Mouse (Mus musculus) liver, embryonic 11.5 days (tissue): ENCODE data around the gene Trex2. TPM values are rescaled to one million over a fixed set of nuclear protein-coding genes. Genes with fewer than 3 reads are reported as not detected.

Source experiments
- ATAC-seq: fragments of 200-750 bp; cut with Nextera tagmentation; replicated peaks from 2 replicates; pipeline ENCODE4 v1.8.0; 2017; ENCODE audit warnings: moderate number of reproducible peaks, mild to moderate bottlenecking, moderate TSS enrichment, moderate library complexity; ENCODE audit not compliant: low FRiP score
- DNase-seq: peaks from one replicate; pipeline ENCODE4 v3.0.0-alpha.2; 2017; ENCODE audit warnings: low spot score
- H3K27ac ChIP-seq: fragments of 300-500 bp; sonication (generic); 2 replicates; pipeline ENCODE4 v1.5.1; 2014; ENCODE audit warnings: mild to moderate bottlenecking, low read depth, low read length, control low read depth
- H3K27me3 ChIP-seq: fragments of 300-500 bp; sonication (generic); replicated peaks from 2 replicates; pipeline ENCODE4 v1.6.1; 2014; ENCODE audit warnings: low read length, mixed read lengths; ENCODE audit not compliant: control insufficient read depth, insufficient read depth
- H3K36me3 ChIP-seq: fragments of 300-500 bp; sonication (generic); 2 replicates; pipeline ENCODE4 v1.6.1; 2014; ENCODE audit warnings: mild to moderate bottlenecking, low read length, moderate library complexity, mixed read lengths; ENCODE audit not compliant: control insufficient read depth, insufficient read depth
- H3K4me1 ChIP-seq: fragments of 300-500 bp; sonication (generic); replicated peaks from 2 replicates; pipeline ENCODE4 v1.6.1; 2014; ENCODE audit warnings: low read length, mixed read lengths; ENCODE audit not compliant: control insufficient read depth, insufficient read depth
- H3K4me2 ChIP-seq: fragments of 300-500 bp; sonication (generic); 2 replicates; pipeline ENCODE4 v1.6.1; 2014; ENCODE audit warnings: mild to moderate bottlenecking, control low read depth, moderate library complexity
- H3K4me3 ChIP-seq: fragments of 300-500 bp; sonication (generic); 2 replicates; pipeline ENCODE4 v1.5.1; 2014; ENCODE audit warnings: low read depth, low read length, control low read depth
- H3K9ac ChIP-seq: fragments of 300-500 bp; sonication (generic); 2 replicates; pipeline ENCODE4 v1.6.1; 2014; ENCODE audit warnings: low read depth, low read length, control low read depth
- H3K9me3 ChIP-seq: fragments of 300-500 bp; sonication (generic); 2 replicates; pipeline ENCODE4 v1.6.1; 2016; ENCODE audit warnings: low read length, inconsistent platforms, mixed read lengths; ENCODE audit not compliant: control insufficient read depth
- WGBS: fragments of 180-500 bp; shearing (Covaris S2); extraction: QIAGEN DNeasy Blood & Tissue Kit; methylation state at CpG from one replicate; pipeline ENCODE4 v1.1.7; 2014; 5-methylcytosine and 5-hydroxymethylcytosine counted together
- polyA plus RNA-seq: library from polyadenylated mRNA; unstranded; fragments of >200 nt; fragmentation: Nextera tagmentation; extraction: Ambion mirVana; gene quantifications from 2 replicates; pipeline ENCODE4 v1.2.1, GENCODE M21; 2014

The Trex2 gene
- not detected in 2 replicates for polyA plus RNA-seq

DNA sequence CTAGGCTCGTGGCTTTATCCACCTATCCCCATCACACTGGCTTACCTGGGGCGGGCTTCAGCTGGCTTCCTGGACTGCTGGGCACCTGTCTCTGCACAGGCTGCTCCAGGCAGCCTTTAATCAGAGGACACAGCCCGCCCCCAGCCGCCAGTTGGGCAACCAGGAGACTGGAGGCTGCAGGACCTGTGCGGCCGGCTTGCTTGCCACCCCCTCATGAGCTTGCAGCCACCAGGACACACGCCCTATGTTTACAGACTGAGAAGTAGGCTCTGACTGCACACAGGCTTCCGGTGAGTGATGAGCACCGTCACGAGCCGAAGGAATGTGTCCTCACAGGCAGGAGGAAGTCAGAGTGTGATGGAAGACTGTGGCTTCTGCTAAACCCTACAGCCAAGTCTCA, at the start of gene Trex2:
TSS of gene Trex2 (minus strand) at position 93 of the 400 bp plus-strand sequence.
- H3K4me2 ChIP-seq, result no peak within 1 kb of the TSS
- ATAC-seq (no peak), DNase-seq (no peak)
- peaks cover 10% of the 10 kb centered on the region for H3K27me3 ChIP-seq
- H3K4me1 ChIP-seq, result no peaks in the 10 kb centered on the region
- no peaks in the 10 kb centered on the region for H3K9me3 ChIP-seq
- H3K36me3 ChIP-seq, result no peaks in the 10 kb centered on the region; the same call in 1 of the 2 replicates
- no peak within 1 kb of the TSS for H3K9ac ChIP-seq
- 71% methylated on average over 11 of the region's 11 CpGs for whole genome bisulfite sequencing
- H3K27ac ChIP-seq, result no peak within 1 kb of the TSS
- H3K4me3 ChIP-seq, result no peak within 1 kb of the TSS

DNA sequence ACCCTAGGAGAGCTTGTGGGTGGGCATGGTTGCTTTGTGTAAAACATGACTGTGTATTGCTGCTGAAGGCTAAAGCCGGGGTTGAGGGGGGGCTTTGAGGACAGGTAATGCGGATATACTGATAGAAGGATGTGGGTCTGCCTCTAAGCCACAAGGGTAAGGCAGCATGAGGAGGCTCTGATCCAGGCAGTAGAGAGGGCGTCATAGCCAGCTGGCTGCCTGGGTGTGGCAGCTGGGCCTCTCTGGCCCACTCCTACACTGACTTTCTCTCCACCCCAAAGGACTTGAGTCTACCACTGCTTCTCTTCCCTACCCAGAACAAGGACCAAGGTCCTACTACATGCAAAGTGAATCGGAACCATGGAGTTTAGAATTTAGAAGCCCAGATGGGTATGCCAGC, 49.7 kb upstream of the Trex2 start:
- Histone ChIP-seq H3K4me1 (no peaks in the 10 kb centered on the region), H3K27ac (no peak overlapping the region), H3K9ac (no peak overlapping the region), H3K4me3 (no peak overlapping the region), H3K9me3 (no peaks in the 10 kb centered on the region), H3K27me3 (peaks cover 32% of the 10 kb centered on the region), H3K4me2 (peak overlapping the region; percentile 46), H3K36me3 (no peaks in the 10 kb centered on the region)
- WGBS, result 78% methylated on average over 4 of the region's 4 CpGs
- ATAC-seq (no peak), DNase-seq (no peak)

DNA sequence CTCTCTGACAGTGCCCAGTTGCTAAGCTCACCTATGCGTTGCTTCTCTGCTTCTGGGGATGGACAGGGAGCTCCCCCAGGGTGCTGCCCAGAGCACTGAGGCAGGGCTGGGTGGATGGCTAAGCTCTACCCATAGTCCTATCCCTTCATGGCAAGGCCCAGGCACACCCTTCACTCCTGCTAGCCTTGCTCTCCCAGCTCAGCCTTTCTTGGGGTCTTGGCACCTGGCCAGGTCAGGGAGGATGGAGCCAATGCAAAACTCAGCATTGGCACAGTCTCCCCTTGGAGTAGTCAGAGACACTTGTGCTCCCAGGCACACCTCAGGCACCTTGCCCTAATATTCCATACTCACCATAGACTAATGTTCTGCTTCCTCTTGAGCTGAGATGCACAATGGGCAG, 48.9 kb upstream of the Trex2 start:
- Histone ChIP-seq H3K9ac (no peak overlapping the region), H3K27ac (no peak overlapping the region)
- WGBS, result 79% methylated on average over 1 of the region's 1 CpGs

DNA sequence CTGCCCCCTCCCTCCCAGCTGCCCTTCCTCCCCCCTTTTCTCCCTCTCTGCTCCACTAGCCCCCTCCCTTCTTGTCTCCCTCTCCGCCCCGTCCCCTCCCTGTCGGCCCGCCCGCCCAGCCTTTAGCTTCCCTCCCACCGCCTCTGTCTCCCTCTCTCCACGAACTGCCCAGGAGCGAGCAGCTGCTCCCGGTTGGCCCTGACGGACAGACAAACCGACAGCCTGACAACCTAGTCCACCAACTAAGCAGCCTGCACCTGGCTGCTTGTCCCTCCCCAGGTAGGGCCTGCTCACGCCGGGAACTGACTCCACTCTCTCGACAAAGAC, 48.3 kb upstream of the Trex2 start, which contains the start of gene Bgn:
TSS of gene Bgn (plus strand) at position 119 of the 327 bp plus-strand sequence.
- Histone ChIP-seq H3K4me2 (peak within 1 kb of the TSS; percentile 46), H3K27ac (no peak within 1 kb of the TSS)
- no peak for DNase-seq

More for the DNA sequence above, 48.9 kb upstream of the Trex2 start:
- peak overlapping the region; percentile 46 for H3K4me2 ChIP-seq
- H3K36me3 ChIP-seq, result no peaks in the 10 kb centered on the region
- peaks cover 29% of the 10 kb centered on the region for H3K27me3 ChIP-seq
- H3K4me3 ChIP-seq, result peak overlapping the region; percentile 26
- ATAC-seq, result no peak
- H3K9me3 ChIP-seq, result no peaks in the 10 kb centered on the region
- no peak for DNase-seq
- no peaks in the 10 kb centered on the region for H3K4me1 ChIP-seq

DNA sequence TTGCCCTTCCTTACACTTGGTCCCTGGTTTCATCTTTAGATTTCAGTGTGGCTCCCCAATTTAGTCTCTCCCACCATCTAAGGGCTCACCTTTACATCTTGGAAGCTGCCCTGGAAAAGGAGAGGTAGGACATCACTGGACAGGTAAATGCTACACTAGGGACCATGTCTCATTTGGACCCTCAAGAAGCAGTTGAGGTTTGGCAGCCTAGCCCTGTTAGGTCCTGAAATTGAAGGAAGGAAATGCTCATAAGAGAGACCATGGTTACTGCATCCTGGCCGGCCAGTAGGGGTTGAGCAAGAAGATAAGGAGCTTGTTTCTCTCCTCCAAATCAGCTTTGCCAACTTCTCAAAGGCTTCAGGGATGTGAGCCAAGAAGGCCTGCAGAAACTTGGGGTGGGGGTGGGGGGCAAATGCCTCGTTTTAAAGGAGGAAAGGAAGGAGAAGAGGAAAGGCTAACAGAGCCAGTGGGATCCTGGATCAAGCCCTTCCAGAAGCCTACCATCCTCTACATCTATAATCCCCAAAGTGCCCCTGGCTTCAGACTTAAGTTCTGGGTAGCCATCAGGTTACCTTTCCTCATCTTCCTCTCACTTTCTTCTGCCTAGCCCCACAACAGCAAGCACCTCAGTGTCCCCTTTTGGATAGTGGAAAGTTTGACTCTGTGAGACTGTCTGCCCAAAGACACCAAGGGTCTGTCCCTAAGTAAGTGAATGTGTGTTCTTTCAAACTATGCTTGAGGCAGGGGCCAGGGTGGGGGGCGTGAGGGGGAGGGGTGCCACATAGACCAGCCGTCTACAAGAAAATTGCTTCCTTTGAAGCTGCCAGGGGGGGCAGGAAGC, 47.7 kb upstream of the Trex2 start:
- ATAC-seq (no peak), DNase-seq (no peak)
- H3K27ac ChIP-seq, result no peak overlapping the region
- peaks cover 36% of the 10 kb centered on the region for H3K27me3 ChIP-seq
- H3K4me1 ChIP-seq, result no peaks in the 10 kb centered on the region
- H3K4me2 ChIP-seq, result no peak overlapping the region
- no peak overlapping the region for H3K9ac ChIP-seq
- H3K36me3 ChIP-seq, result no peaks in the 10 kb centered on the region
- WGBS, result 38% methylated on average over 4 of the region's 4 CpGs
- no peak overlapping the region for H3K4me3 ChIP-seq
- H3K9me3 ChIP-seq, result no peaks in the 10 kb centered on the region

More for the DNA sequence above, 48.3 kb upstream of the Trex2 start, which contains the start of gene Bgn:
- WGBS, result 31% methylated on average over 8 of the region's 14 CpGs
- Histone ChIP-seq H3K4me3 (peak within 1 kb of the TSS; percentile 26), H3K9ac (no peak within 1 kb of the TSS), H3K4me1 (no peaks in the 10 kb centered on the region), H3K9me3 (no peaks in the 10 kb centered on the region), H3K36me3 (no peaks in the 10 kb centered on the region), H3K27me3 (peaks cover 32% of the 10 kb centered on the region)
- ATAC-seq, result no peak

DNA sequence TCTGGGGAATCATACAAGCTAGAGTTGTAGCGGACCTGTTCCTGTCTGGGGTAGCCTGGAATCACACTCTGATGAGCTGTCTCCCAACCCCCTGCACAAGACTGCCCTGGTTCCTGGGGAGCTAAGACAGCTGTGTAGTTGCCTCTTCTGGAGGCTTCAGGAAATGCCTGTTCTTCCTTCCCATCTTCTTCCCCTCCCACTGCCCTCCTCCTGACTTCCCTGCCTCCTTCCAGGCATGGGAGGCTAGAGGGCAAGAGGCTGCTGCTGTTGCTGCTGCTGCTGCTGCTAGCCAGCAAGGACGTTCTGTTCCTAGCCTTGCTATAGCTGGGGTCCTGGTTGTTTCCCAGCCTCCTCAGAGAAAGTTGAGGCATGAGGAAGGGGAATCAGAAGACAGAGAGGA, 45.2 kb upstream of the Trex2 start:
- Histone ChIP-seq H3K27ac (no peak overlapping the region), H3K4me1 (peaks cover 2% of the 10 kb centered on the region; the same call in 1 of the 2 replicates), H3K4me2 (no peak overlapping the region), H3K9ac (no peak overlapping the region), H3K9me3 (no peaks in the 10 kb centered on the region), H3K36me3 (no peaks in the 10 kb centered on the region), H3K27me3 (peaks cover 29% of the 10 kb centered on the region), H3K4me3 (no peak overlapping the region)
- no peak for DNase-seq
- WGBS, result 35% methylated on average over 2 of the region's 2 CpGs
- ATAC-seq, result no peak

DNA sequence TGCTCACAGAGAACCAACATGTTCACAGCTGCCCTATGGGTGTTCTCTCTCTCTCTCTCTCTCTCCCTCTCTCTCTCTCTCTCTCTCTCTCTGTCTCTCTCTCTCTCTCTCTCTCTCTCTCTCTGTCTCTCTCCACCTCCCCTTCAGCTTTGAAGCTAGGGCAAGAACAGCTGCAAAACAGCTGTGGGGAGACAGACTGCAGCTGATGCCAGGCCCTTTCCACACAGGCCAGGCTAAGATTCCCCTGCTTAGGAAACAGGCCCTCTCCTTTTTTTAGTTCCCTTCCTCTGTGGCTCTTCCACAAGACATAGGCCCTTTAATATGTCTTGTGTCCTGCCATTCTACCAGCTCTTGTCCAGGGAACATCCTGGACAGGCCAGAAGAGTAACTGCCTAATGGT, 44.5 kb upstream of the Trex2 start:
- Histone ChIP-seq H3K4me1 (peaks cover 8% of the 10 kb centered on the region; the same call in 1 of the 2 replicates), H3K4me2 (no peak overlapping the region), H3K9ac (no peak overlapping the region), H3K27me3 (peaks cover 29% of the 10 kb centered on the region), H3K27ac (no peak overlapping the region), H3K36me3 (no peaks in the 10 kb centered on the region), H3K9me3 (no peaks in the 10 kb centered on the region), H3K4me3 (no peak overlapping the region)
- DNase-seq (no peak), ATAC-seq (no peak)

DNA sequence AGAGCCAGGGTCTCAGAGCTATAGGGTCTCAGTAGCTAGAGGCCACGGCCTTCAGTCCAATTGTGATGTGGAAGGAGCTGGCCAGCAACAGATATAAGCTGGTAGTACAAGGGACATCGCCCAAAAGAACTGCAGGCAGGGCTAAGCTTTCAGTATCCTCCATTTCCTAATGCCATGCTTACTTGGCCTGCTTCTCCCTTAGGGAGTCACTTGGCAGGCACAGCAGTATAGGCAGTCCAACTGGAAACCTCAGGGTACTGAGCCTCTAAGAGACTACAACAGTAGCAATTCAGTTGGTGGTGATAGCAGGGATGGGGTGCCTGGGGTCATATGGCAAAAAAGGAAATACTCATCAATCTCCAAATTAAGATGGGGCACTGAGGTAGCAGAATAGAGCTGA, 42.4 kb upstream of the Trex2 start:
- H3K4me2 ChIP-seq, result no peak overlapping the region

DNA sequence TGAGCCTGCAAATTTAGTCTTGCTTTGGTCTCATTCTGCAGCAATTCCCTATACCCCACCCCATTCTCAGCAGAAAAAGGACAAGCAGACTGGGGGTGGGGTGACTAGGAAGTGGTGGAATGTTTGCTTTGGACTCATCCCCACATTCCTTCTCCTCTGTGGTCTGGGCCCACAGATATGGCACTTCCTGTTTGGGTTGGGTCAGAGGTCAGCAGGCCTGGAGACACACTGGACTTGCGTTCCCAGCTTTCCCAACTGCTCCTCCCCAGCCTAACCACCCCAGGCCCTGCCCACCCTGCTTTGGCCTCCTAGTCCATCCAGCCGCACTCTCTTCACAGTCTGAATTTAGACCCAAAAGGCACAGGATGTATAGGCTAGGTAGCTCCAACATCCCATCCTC, 41.5 kb upstream of the Trex2 start:
- DNase-seq, result no peak
- Histone ChIP-seq H3K4me3 (no peak overlapping the region), H3K27ac (peak overlapping the region; percentile 6; the same call in 1 of the 2 replicates), H3K4me2 (no peak overlapping the region), H3K36me3 (no peaks in the 10 kb centered on the region), H3K4me1 (peaks cover 12% of the 10 kb centered on the region; the same call in 1 of the 2 replicates), H3K9me3 (no peaks in the 10 kb centered on the region), H3K9ac (no peak overlapping the region), H3K27me3 (peaks cover 19% of the 10 kb centered on the region)
- 57% methylated on average over 2 of the region's 2 CpGs for WGBS
- peak; percentile 66 for ATAC-seq

More for the DNA sequence above, 42.4 kb upstream of the Trex2 start:
- H3K9me3 ChIP-seq, result no peaks in the 10 kb centered on the region
- DNase-seq, result no peak
- H3K4me1 ChIP-seq, result peaks cover 12% of the 10 kb centered on the region; the same call in 1 of the 2 replicates
- no peak for ATAC-seq
- H3K4me3 ChIP-seq, result no peak overlapping the region
- no peak overlapping the region for H3K27ac ChIP-seq
- no peaks in the 10 kb centered on the region for H3K36me3 ChIP-seq
- 80% methylated on average over 2 of the region's 2 CpGs for WGBS
- no peak overlapping the region for H3K9ac ChIP-seq
- peaks cover 16% of the 10 kb centered on the region for H3K27me3 ChIP-seq
